Mouse (Mus musculus): ENCODE measurements at regions not wholly inside any gene's neighbourhood (a gene's known extent, or its start where the extent isn't known, plus 50 kb on each side); places are given as distances from the start of the nearest gene placed in this dataset.

- no peak overlapping the region for H3K9ac ChIP-seq (ENCODE audit: low read length)
- no peak for ATAC-seq (ENCODE audit: low read depth)
- no peaks in the 10 kb centered on the region for H3K27me3 ChIP-seq (ENCODE audit: control insufficient read depth, insufficient read depth, low read depth, low read length)
- WGBS: 83% methylated on average over 1 of the region's 1 CpGs
- H3K4me3 ChIP-seq (ENCODE audit: low read length): no peak overlapping the region
- H3K4me2 ChIP-seq (ENCODE audit: low read depth, low read length): no peak overlapping the region
- no peaks in the 10 kb centered on the region for H3K9me3 ChIP-seq (ENCODE audit: control insufficient read depth, low read length)
- no peaks in the 10 kb centered on the region for H3K4me1 ChIP-seq (replicated peaks; ENCODE audit: control insufficient read depth, insufficient read depth, low read length)
- H3K36me3 ChIP-seq (ENCODE audit: control insufficient read depth, insufficient read depth, low read length): no peaks in the 10 kb centered on the region
- no peak overlapping the region for H3K27ac ChIP-seq (ENCODE audit: low read length)
Observed at GRCm38 (mm10) chr13:10557559-10557958, 196.9 kb upstream of the Chrm3 start.

DNA sequence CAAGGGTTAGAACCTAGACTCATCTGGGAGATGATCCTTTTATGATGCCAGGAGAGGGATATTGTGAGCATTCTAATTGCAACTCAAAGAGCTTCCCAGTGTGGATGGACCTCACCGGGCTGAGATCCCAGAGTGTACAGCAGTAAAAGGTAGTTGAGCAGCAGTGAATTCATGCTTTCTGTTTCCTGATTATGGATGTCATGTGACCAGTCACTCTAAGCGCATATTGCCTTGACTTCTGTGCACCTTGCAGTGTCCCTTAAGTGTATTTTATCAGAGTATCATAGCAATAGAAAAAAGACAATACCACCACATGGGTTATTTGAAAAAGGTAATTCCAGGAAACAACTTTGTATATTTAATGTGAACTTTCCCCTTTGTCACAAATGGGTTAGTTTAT lies 193.9 kb upstream of the Chrm3 start:
- 71% methylated on average over 2 of the region's 2 CpGs for WGBS
- no peak overlapping the region for H3K4me3 ChIP-seq (ENCODE audit: low read length)
- H3K36me3 ChIP-seq (ENCODE audit: control insufficient read depth, insufficient read depth, low read length): no peaks in the 10 kb centered on the region
- no peaks in the 10 kb centered on the region for H3K27me3 ChIP-seq (ENCODE audit: control insufficient read depth, insufficient read depth, low read depth, low read length)
- no peak overlapping the region for H3K4me2 ChIP-seq (ENCODE audit: low read depth, low read length)
- no peak overlapping the region for H3K9ac ChIP-seq (ENCODE audit: low read length)
- H3K4me1 ChIP-seq (replicated peaks; ENCODE audit: control insufficient read depth, insufficient read depth, low read length): no peaks in the 10 kb centered on the region
- ATAC-seq (ENCODE audit: low read depth): no peak
- no peaks in the 10 kb centered on the region for H3K9me3 ChIP-seq (ENCODE audit: control insufficient read depth, low read length)
- no peak overlapping the region for H3K27ac ChIP-seq (ENCODE audit: low read length)

GRCm38 (mm10) chr13:10542723-10543122 lies 182.1 kb upstream of the Chrm3 start:
- Histone ChIP-seq H3K9ac (ENCODE audit: low read length) (no peak overlapping the region), H3K36me3 (ENCODE audit: control insufficient read depth, insufficient read depth, low read length) (no peaks in the 10 kb centered on the region), H3K4me3 (ENCODE audit: low read length) (no peak overlapping the region), H3K27ac (ENCODE audit: low read length) (no peak overlapping the region), H3K4me2 (ENCODE audit: low read depth, low read length) (no peak overlapping the region), H3K9me3 (ENCODE audit: control insufficient read depth, low read length) (no peaks in the 10 kb centered on the region), H3K27me3 (ENCODE audit: control insufficient read depth, insufficient read depth, low read depth, low read length) (no peaks in the 10 kb centered on the region), H3K4me1 (replicated peaks; ENCODE audit: control insufficient read depth, insufficient read depth, low read length) (no peaks in the 10 kb centered on the region)
- 93% methylated on average over 1 of the region's 1 CpGs for whole genome bisulfite sequencing
- no peak for ATAC-seq (ENCODE audit: low read depth)

DNA sequence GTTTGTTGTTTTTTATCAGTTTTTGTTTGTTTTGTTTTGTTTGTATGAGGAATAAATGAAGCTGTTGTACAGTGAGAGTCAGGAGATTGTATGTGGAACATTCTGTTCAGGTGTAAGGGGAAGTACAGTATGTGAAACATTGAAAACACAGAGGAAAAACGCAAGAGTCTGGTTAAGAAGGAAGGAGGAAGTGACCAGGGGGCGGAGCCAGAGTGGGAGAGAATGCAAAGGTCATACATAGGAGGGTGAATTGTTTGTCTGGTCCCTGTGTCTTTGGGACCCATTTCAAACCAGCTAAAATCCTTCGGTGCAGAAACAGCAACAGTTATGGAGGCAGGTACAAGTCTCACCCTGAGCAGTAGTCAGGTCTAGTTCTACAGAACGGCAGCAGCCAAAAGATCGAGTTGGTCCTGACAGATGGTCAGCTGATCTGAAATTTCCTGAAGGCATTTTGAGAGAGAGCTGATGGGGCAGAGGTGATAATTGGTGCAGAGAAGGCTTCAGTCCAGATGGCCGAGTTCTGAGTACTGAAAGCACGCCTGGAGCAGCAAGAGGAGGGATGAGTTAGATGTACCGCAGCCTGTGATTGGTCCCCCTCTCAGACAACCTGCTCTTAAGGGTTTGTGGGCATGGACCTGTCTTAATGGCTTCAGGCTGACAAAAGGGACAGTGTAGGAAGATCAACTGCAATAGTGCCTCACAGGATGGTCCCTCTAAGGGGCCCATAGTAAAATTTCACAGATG lies 179.7 kb upstream of the Chrm3 start:
- no peak overlapping the region for H3K9ac ChIP-seq (ENCODE audit: low read length)
- H3K9me3 ChIP-seq (ENCODE audit: control insufficient read depth, low read length): no peaks in the 10 kb centered on the region
- no peaks in the 10 kb centered on the region for H3K27me3 ChIP-seq (ENCODE audit: control insufficient read depth, insufficient read depth, low read depth, low read length)
- no peak for ATAC-seq (ENCODE audit: low read depth)
- H3K27ac ChIP-seq (ENCODE audit: low read length): no peak overlapping the region
- no peak overlapping the region for H3K4me3 ChIP-seq (ENCODE audit: low read length)
- 76% methylated on average over 8 of the region's 8 CpGs for WGBS
- H3K4me1 ChIP-seq (replicated peaks; ENCODE audit: control insufficient read depth, insufficient read depth, low read length): no peaks in the 10 kb centered on the region
- H3K4me2 ChIP-seq (ENCODE audit: low read depth, low read length): no peak overlapping the region
- no peaks in the 10 kb centered on the region for H3K36me3 ChIP-seq (ENCODE audit: control insufficient read depth, insufficient read depth, low read length)

GRCm38 (mm10) chr13:10538927-10539326 lies 178.3 kb upstream of the Chrm3 start:
- H3K9ac ChIP-seq (ENCODE audit: low read length): no peak overlapping the region
- no peak overlapping the region for H3K4me3 ChIP-seq (ENCODE audit: low read length)
- WGBS: 81% methylated on average over 4 of the region's 4 CpGs
- no peaks in the 10 kb centered on the region for H3K9me3 ChIP-seq (ENCODE audit: control insufficient read depth, low read length)
- no peak overlapping the region for H3K4me2 ChIP-seq (ENCODE audit: low read depth, low read length)
- H3K4me1 ChIP-seq (replicated peaks; ENCODE audit: control insufficient read depth, insufficient read depth, low read length): no peaks in the 10 kb centered on the region
- no peak for ATAC-seq (ENCODE audit: low read depth)
- H3K27me3 ChIP-seq (ENCODE audit: control insufficient read depth, insufficient read depth, low read depth, low read length): no peaks in the 10 kb centered on the region
- H3K27ac ChIP-seq (ENCODE audit: low read length): no peak overlapping the region
- no peaks in the 10 kb centered on the region for H3K36me3 ChIP-seq (ENCODE audit: control insufficient read depth, insufficient read depth, low read length)

DNA sequence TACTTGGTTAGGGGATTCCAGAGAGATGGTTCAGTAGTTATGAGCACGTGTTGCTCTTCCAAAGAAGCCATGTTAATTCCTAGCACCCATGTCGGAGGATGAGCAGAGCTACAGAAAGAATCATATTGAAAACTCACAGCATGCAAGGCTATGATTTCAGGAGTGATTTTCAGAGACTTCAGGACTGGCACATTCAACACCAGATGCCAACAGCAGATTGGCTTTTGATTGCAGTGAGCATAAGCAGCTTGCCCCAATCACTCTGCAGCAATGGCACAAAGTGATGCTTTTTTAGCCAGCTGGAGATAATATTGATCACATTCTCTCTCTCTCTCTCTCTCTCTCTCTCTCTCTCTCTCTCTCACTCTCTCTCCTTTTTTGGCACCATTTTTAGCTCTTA lies 166.6 kb upstream of the Chrm3 start:
- H3K27ac ChIP-seq (ENCODE audit: low read length): no peak overlapping the region
- H3K9ac ChIP-seq (ENCODE audit: low read length): no peak overlapping the region
- WGBS: 72% methylated on average over 2 of the region's 2 CpGs
- no peaks in the 10 kb centered on the region for H3K9me3 ChIP-seq (ENCODE audit: control insufficient read depth, low read length)
- no peak overlapping the region for H3K4me3 ChIP-seq (ENCODE audit: low read length)
- H3K36me3 ChIP-seq (ENCODE audit: control insufficient read depth, insufficient read depth, low read length): no peaks in the 10 kb centered on the region
- ATAC-seq (ENCODE audit: low read depth): no peak
- H3K4me2 ChIP-seq (ENCODE audit: low read depth, low read length): no peak overlapping the region
- H3K4me1 ChIP-seq (replicated peaks; ENCODE audit: control insufficient read depth, insufficient read depth, low read length): no peaks in the 10 kb centered on the region
- no peaks in the 10 kb centered on the region for H3K27me3 ChIP-seq (ENCODE audit: control insufficient read depth, insufficient read depth, low read depth, low read length)

DNA sequence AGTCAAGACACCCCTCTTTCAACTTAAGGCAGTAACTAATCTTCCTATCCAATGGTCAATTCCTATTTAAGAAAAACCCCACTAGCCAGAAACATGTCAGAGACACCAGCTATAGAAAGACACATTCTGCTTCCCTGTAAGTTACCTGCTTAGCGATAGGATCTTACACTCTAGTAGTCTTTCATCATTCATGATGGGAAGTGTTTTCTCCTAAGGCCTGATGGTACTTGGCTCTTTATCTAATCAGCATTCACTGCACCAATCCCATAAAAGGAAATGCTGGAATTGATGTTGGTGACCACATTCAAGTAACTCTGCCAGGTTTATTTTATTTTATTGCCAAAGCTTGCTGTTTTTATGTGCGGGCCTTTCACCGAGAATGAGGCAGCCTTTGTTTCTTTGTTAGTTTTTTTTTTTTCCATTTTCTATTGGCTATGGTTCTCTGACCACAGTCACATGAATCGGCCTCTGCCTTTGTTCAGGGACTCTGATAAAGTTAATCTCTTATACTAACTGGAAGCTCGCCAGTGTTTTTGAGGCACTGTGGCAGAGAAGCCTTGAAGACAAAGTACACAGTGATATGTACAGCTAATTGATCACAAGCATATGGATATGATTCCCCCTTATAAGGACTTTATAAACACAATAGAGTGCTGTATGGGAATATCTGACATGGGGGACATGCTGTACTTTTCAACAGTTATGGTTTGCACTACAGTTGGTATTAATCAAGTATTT lies 166.0 kb upstream of the Chrm3 start:
- no peaks in the 10 kb centered on the region for H3K36me3 ChIP-seq (ENCODE audit: control insufficient read depth, insufficient read depth, low read length)
- H3K4me1 ChIP-seq (replicated peaks; ENCODE audit: control insufficient read depth, insufficient read depth, low read length): no peaks in the 10 kb centered on the region
- no peak for ATAC-seq (ENCODE audit: low read depth)
- no peak overlapping the region for H3K9ac ChIP-seq (ENCODE audit: low read length)
- no peak overlapping the region for H3K4me3 ChIP-seq (ENCODE audit: low read length)
- no peak overlapping the region for H3K4me2 ChIP-seq (ENCODE audit: low read depth, low read length)
- no peaks in the 10 kb centered on the region for H3K9me3 ChIP-seq (ENCODE audit: control insufficient read depth, low read length)
- H3K27ac ChIP-seq (ENCODE audit: low read length): no peak overlapping the region
- no peaks in the 10 kb centered on the region for H3K27me3 ChIP-seq (ENCODE audit: control insufficient read depth, insufficient read depth, low read depth, low read length)
- WGBS: 52% methylated on average over 5 of the region's 5 CpGs

GRCm38 (mm10) chr13:10504211-10504610 lies 143.6 kb upstream of the Chrm3 start:
- Histone ChIP-seq H3K9me3 (ENCODE audit: control insufficient read depth, low read length) (no peaks in the 10 kb centered on the region), H3K27ac (ENCODE audit: low read length) (no peak overlapping the region), H3K27me3 (ENCODE audit: control insufficient read depth, insufficient read depth, low read depth, low read length) (no peaks in the 10 kb centered on the region), H3K36me3 (ENCODE audit: control insufficient read depth, insufficient read depth, low read length) (no peaks in the 10 kb centered on the region), H3K4me2 (ENCODE audit: low read depth, low read length) (no peak overlapping the region), H3K4me1 (replicated peaks; ENCODE audit: control insufficient read depth, insufficient read depth, low read length) (no peaks in the 10 kb centered on the region), H3K9ac (ENCODE audit: low read length) (no peak overlapping the region), H3K4me3 (ENCODE audit: low read length) (no peak overlapping the region)
- no peak for ATAC-seq (ENCODE audit: low read depth)
- WGBS: 29% methylated on average over 7 of the region's 7 CpGs

- Histone ChIP-seq H3K27me3 (ENCODE audit: control insufficient read depth, insufficient read depth, low read depth, low read length) (no peaks in the 10 kb centered on the region), H3K4me1 (replicated peaks; ENCODE audit: control insufficient read depth, insufficient read depth, low read length) (no peaks in the 10 kb centered on the region), H3K9me3 (ENCODE audit: control insufficient read depth, low read length) (no peaks in the 10 kb centered on the region), H3K4me3 (ENCODE audit: low read length) (no peak overlapping the region), H3K9ac (ENCODE audit: low read length) (no peak overlapping the region), H3K36me3 (ENCODE audit: control insufficient read depth, insufficient read depth, low read length) (no peaks in the 10 kb centered on the region), H3K27ac (ENCODE audit: low read length) (no peak overlapping the region), H3K4me2 (ENCODE audit: low read depth, low read length) (no peak overlapping the region)
- 96% methylated on average over 6 of the region's 6 CpGs for WGBS
- ATAC-seq (ENCODE audit: low read depth): no peak
Observed at GRCm38 (mm10) chr13:10455323-10455722, 94.7 kb upstream of the Chrm3 start.
